ENCODE assay signal across 7 mouse cellular contexts in the genomic region with DNA sequence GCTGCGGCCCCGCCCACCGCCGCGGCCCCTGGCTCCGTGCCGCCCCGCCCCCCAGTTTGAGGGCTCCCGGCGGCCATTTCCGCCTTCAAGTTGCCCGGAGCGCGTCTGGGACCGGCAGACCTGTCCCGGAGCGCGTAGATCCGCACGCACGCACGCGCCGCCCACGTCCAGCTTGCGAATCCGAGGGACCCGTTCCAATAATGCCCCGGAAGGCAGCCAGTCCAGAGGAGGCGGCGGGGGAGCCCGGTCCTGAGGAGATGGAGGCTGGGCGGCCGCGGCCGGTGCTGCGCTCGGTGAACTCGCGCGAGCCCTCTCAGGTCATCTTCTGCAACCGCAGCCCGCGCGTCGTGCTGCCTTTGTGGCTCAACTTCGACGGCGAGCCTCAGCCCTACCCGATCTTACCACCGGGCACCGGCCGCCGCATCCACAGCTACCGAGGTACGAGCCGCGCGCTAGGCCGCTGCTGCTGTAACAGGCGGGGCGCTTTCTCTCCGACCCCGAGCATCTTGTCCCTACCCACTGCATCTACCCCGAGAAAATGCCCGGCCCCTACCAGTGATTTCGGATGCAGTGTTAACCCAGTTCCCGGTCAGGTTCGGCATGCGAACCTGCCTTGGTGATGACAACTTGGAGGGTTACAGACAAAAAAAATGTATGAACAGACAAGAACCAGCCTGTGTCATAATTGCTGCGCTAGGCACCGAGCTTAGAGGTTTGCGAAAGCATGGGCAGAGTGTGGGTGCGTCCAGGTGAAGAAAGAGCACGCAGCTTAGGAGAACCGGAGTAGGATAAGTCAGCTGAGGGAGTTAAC. TPM values are rescaled to one million over a fixed set of nuclear protein-coding genes. Genes with fewer than 3 reads are reported as not detected.
DNase-seq lines count a peak whose midpoint lies in the region; ATAC-seq lines count a peak whose summit lies in the region.

A gene (plus strand): TSS at position 19 of the 811 bp plus-strand sequence.

- peak within 1 kb of the TSS; percentile 72 for H3K4me3 ChIP-seq in intestine, embryonic 14.5 days (ENCODE audit: low read depth, low read length)
- H3K4me3 ChIP-seq in midbrain, embryonic 10.5 days = peak within 1 kb of the TSS; percentile 68

- H3K4me2 ChIP-seq in intestine, embryonic 14.5 days (ENCODE audit: low read length) = peak within 1 kb of the TSS; percentile 94

- peak; percentile 88 for ATAC-seq in intestine, embryonic 14.5 days (replicated peaks; ENCODE audit: low FRiP score, low TSS enrichment, low read depth)

- peak within 1 kb of the TSS; percentile 84 for H3K27ac ChIP-seq in intestine, embryonic 14.5 days (ENCODE audit: low read depth)
- peak within 1 kb of the TSS; percentile 94 for H3K27ac ChIP-seq in midbrain, embryonic 10.5 days (replicated peaks)

- H3K36me3 ChIP-seq in intestine, embryonic 14.5 days (ENCODE audit: control insufficient read depth, insufficient read depth, low read length) = peaks cover 14% of the 10 kb centered on the region
- peaks cover 33% of the 10 kb centered on the region for H3K36me3 ChIP-seq in midbrain, embryonic 10.5 days

- H3K9ac ChIP-seq in intestine, embryonic 14.5 days (ENCODE audit: low read length) = peak within 1 kb of the TSS; percentile 76

- peak; percentile 87 to 88 for DNase-seq in adrenal gland, adult 18-20 months (ENCODE audit: low spot score in 2 of 2)
- DNase-seq in embryo, embryonic 11 days = peak; percentile 93
- DNase-seq in gastrocnemius, postnatal 25 days = peak; percentile 91
- DNase-seq in intestine, embryonic 14.5 days (ENCODE audit: low spot score) = peak; percentile 93
- peak; percentile 88 to 89 for DNase-seq in left cerebral cortex, postnatal 36 days (ENCODE audit: low spot score in 2 of 2)
- DNase-seq in midbrain, embryonic 10.5 days (ENCODE audit: low spot score) = peak; percentile 87
- DNase-seq in right cerebral cortex, postnatal 4 days = peak; percentile 82

- peaks cover 11% of the 10 kb centered on the region for H3K4me1 ChIP-seq in intestine, embryonic 14.5 days (replicated peaks; ENCODE audit: control insufficient read depth, insufficient read depth, low read length)
- peaks cover 17% of the 10 kb centered on the region for H3K4me1 ChIP-seq in midbrain, embryonic 10.5 days

- under 1% methylated on average over 70 of the region's 76 CpGs for WGBS in intestine, embryonic 14.5 days
- under 1% methylated on average over 73 of the region's 76 CpGs for WGBS in midbrain, embryonic 10.5 days

- intact Hi-C loops in left cerebral cortex, postnatal 36 days (cut with DNase I) = loop anchor here (5.0 kb wide), 1 partner anchor 122 kb away; a partner anchor contains a TSS

- no peaks in the 10 kb centered on the region for H3K27me3 ChIP-seq in intestine, embryonic 14.5 days (replicated peaks; ENCODE audit: control insufficient read depth, insufficient read depth, low read length)
- H3K27me3 ChIP-seq in midbrain, embryonic 10.5 days (ENCODE audit: low read depth, poor library complexity, severe bottlenecking) = no peaks in the 10 kb centered on the region

- H3K9me3 ChIP-seq in intestine, embryonic 14.5 days (ENCODE audit: control insufficient read depth, low read length) = no peaks in the 10 kb centered on the region
- no peaks in the 10 kb centered on the region for H3K9me3 ChIP-seq in midbrain, embryonic 10.5 days (replicated peaks)

RNA-seq across cellular contexts. Expression of the gene that starts here (rescaled TPM):
- total RNA-seq in adrenal gland, adult 18-20 months (2021) = 10 to 100 TPM; 20.9 to 21.4 TPM
- total RNA-seq in gastrocnemius, postnatal 25 days (2021) = 1 to 10 TPM; 4.4 to 6.2 TPM
- 41.6 and 45.1 TPM in 2 replicates for polyA plus RNA-seq in intestine, embryonic 14.5 days (2014; fragmentation: Nextera tagmentation; extraction: Ambion mirVana)
- 10 to 100 TPM; 48.1 to 49.8 TPM for total RNA-seq in left cerebral cortex, postnatal 36 days (2021)
- polyA plus RNA-seq in midbrain, embryonic 10.5 days (2016; fragmentation: Nextera tagmentation; extraction: Ambion mirVana) = 44.4 and 45.5 TPM in 2 replicates

Comparison
In these comparisons a context has a peak if more than half of its experiments do, and no peak if none do; other contexts are left out.
1. Peak in every context shown above with its lines: DNase-seq, ATAC-seq, H3K4me3 ChIP-seq and H3K27ac ChIP-seq.